Mouse (Mus musculus): ENCODE results near the gene Gja4.

The Gja4 gene

GRCm38 (mm10) chr4:127329751-127330150 lies 15.9 kb upstream of the Gja4 start:
- no peak for TF ChIP-seq GATA4 (IDR thresholded peaks at IDR 0.05; ENCODE audit: insufficient replicate concordance, low read length)

GRCm38 (mm10) chr4:127329046-127329445 lies 15.2 kb upstream of the Gja4 start:
- TF ChIP-seq GATA4 (IDR thresholded peaks at IDR 0.05; ENCODE audit: insufficient replicate concordance, low read length), result no peak

- no peak for TF ChIP-seq GATA4 (IDR thresholded peaks at IDR 0.05; ENCODE audit: insufficient replicate concordance, low read length)
Observed at GRCm38 (mm10) chr4:127328378-127328777, 14.5 kb upstream of the Gja4 start.

GRCm38 (mm10) chr4:127327749-127328148 lies 13.9 kb upstream of the Gja4 start:
- no peak for TF ChIP-seq GATA4 (IDR thresholded peaks at IDR 0.05; ENCODE audit: insufficient replicate concordance, low read length)

- no peak for TF ChIP-seq GATA4 (IDR thresholded peaks at IDR 0.05; ENCODE audit: insufficient replicate concordance, low read length)
Observed at GRCm38 (mm10) chr4:127327258-127327657, 13.4 kb upstream of the Gja4 start.

- no peak for TF ChIP-seq GATA4 (IDR thresholded peaks at IDR 0.05; ENCODE audit: insufficient replicate concordance, low read length)
Observed at GRCm38 (mm10) chr4:127325276-127325675, 11.4 kb upstream of the Gja4 start.

GRCm38 (mm10) chr4:127324759-127325158 lies 10.9 kb upstream of the Gja4 start:
- TF ChIP-seq GATA4 (IDR thresholded peaks at IDR 0.05; ENCODE audit: insufficient replicate concordance, low read length), result no peak

- no peak for TF ChIP-seq GATA4 (IDR thresholded peaks at IDR 0.05; ENCODE audit: insufficient replicate concordance, low read length)
Observed at GRCm38 (mm10) chr4:127324296-127324695, 10.5 kb upstream of the Gja4 start.

GRCm38 (mm10) chr4:127323651-127324050 lies 9.8 kb upstream of the Gja4 start:
- TF ChIP-seq GATA4 (IDR thresholded peaks at IDR 0.05; ENCODE audit: insufficient replicate concordance, low read length), result no peak

- TF ChIP-seq GATA4 (IDR thresholded peaks at IDR 0.05; ENCODE audit: insufficient replicate concordance, low read length), result no peak
Observed at GRCm38 (mm10) chr4:127319613-127320012, 5.8 kb upstream of the Gja4 start.

GRCm38 (mm10) chr4:127317143-127317542 lies 3.3 kb upstream of the Gja4 start:
- no peak for TF ChIP-seq GATA4 (IDR thresholded peaks at IDR 0.05; ENCODE audit: insufficient replicate concordance, low read length)

GRCm38 (mm10) chr4:127315753-127316152 lies 1.9 kb upstream of the Gja4 start:
- TF ChIP-seq GATA4 (IDR thresholded peaks at IDR 0.05; ENCODE audit: insufficient replicate concordance, low read length), result no peak

- TF ChIP-seq GATA4 (IDR thresholded peaks at IDR 0.05; ENCODE audit: insufficient replicate concordance, low read length), result no peak
Observed at GRCm38 (mm10) chr4:127314585-127314984, 746 bp upstream of the Gja4 start.

GRCm38 (mm10) chr4:127312349-127312748 lies 1.5 kb downstream of the Gja4 start:
- TF ChIP-seq GATA4 (IDR thresholded peaks at IDR 0.05; ENCODE audit: insufficient replicate concordance, low read length), result no peak

- no peak for TF ChIP-seq GATA4 (IDR thresholded peaks at IDR 0.05; ENCODE audit: insufficient replicate concordance, low read length)
Observed at GRCm38 (mm10) chr4:127311561-127311960, 2.3 kb downstream of the Gja4 start.

- no peak for TF ChIP-seq GATA4 (IDR thresholded peaks at IDR 0.05; ENCODE audit: insufficient replicate concordance, low read length)
Observed at GRCm38 (mm10) chr4:127306915-127307314, 6.9 kb downstream of the Gja4 start.

GRCm38 (mm10) chr4:127303796-127304195 lies 10.0 kb downstream of the Gja4 start:
- TF ChIP-seq GATA4 (IDR thresholded peaks at IDR 0.05; ENCODE audit: insufficient replicate concordance, low read length), result peak; percentile 43; the same call in 1 of the 2 replicates

GRCm38 (mm10) chr4:127300503-127300902 lies 13.3 kb downstream of the Gja4 start:
- no peak for TF ChIP-seq GATA4 (IDR thresholded peaks at IDR 0.05; ENCODE audit: insufficient replicate concordance, low read length)

Measured in liver, adult (tissue).